Mouse (Mus musculus): Measurements from ENCODE around the gene Myo10.

The Myo10 gene

GRCm38 (mm10) chr15:25650371-25650770, 28.0 kb downstream of the Myo10 start:
- DNase-seq (ENCODE audit: low read depth in 2 of 2, low spot score in 2 of 2) = no peak

GRCm38 (mm10) chr15:25651820-25652219, 29.5 kb downstream of the Myo10 start:
- no peak for DNase-seq (ENCODE audit: low read depth in 2 of 2, low spot score in 2 of 2)

- DNase-seq (ENCODE audit: low read depth in 2 of 2, low spot score in 2 of 2) = no peak
Observed at GRCm38 (mm10) chr15:25652368-25652767, 30.0 kb downstream of the Myo10 start.

GRCm38 (mm10) chr15:25652933-25653332, 30.6 kb downstream of the Myo10 start:
- DNase-seq (ENCODE audit: low read depth in 2 of 2, low spot score in 2 of 2) = no peak

GRCm38 (mm10) chr15:25653680-25654079, 31.4 kb downstream of the Myo10 start:
- no peak for DNase-seq (ENCODE audit: low read depth in 2 of 2, low spot score in 2 of 2)

GRCm38 (mm10) chr15:25662833-25663519, 40.7 kb downstream of the Myo10 start:
- no peak for DNase-seq (ENCODE audit: low read depth in 2 of 2, low spot score in 2 of 2)

GRCm38 (mm10) chr15:25669283-25670247, 47.2 kb downstream of the Myo10 start:
- no peak for DNase-seq (ENCODE audit: low read depth in 2 of 2, low spot score in 2 of 2)

GRCm38 (mm10) chr15:25673231-25673980, 51.1 kb downstream of the Myo10 start:
- DNase-seq (ENCODE audit: low read depth in 2 of 2, low spot score in 2 of 2) = no peak

- DNase-seq (ENCODE audit: low read depth in 2 of 2, low spot score in 2 of 2) = no peak
Observed at GRCm38 (mm10) chr15:25674099-25674931, 52.0 kb downstream of the Myo10 start.

GRCm38 (mm10) chr15:25674932-25675250, 52.6 kb downstream of the Myo10 start:
- DNase-seq (ENCODE audit: low read depth in 2 of 2, low spot score in 2 of 2) = no peak

- no peak for DNase-seq (ENCODE audit: low read depth in 2 of 2, low spot score in 2 of 2)
Observed at GRCm38 (mm10) chr15:25675359-25675758, 53.0 kb downstream of the Myo10 start.

- DNase-seq (ENCODE audit: low read depth in 2 of 2, low spot score in 2 of 2) = no peak
Observed at GRCm38 (mm10) chr15:25676056-25676785, 53.9 kb downstream of the Myo10 start.

GRCm38 (mm10) chr15:25679081-25679480, 56.8 kb downstream of the Myo10 start:
- DNase-seq (ENCODE audit: low read depth in 2 of 2, low spot score in 2 of 2) = no peak

GRCm38 (mm10) chr15:25679616-25680015, 57.3 kb downstream of the Myo10 start:
- DNase-seq (ENCODE audit: low read depth in 2 of 2, low spot score in 2 of 2) = no peak

GRCm38 (mm10) chr15:25680269-25680818, 58.0 kb downstream of the Myo10 start:
- DNase-seq (ENCODE audit: low read depth in 2 of 2, low spot score in 2 of 2) = no peak

GRCm38 (mm10) chr15:25682953-25683507, 60.7 kb downstream of the Myo10 start:
- no peak for DNase-seq (ENCODE audit: low read depth in 2 of 2, low spot score in 2 of 2)

GRCm38 (mm10) chr15:25685186-25685585, 62.9 kb downstream of the Myo10 start:
- DNase-seq (ENCODE audit: low read depth in 2 of 2, low spot score in 2 of 2) = no peak

- no peak for DNase-seq (ENCODE audit: low read depth in 2 of 2, low spot score in 2 of 2)
Observed at GRCm38 (mm10) chr15:25688424-25689283, 66.3 kb downstream of the Myo10 start.

Measured in CD8-positive naive resting alpha-beta T cell, adult 2 months (primary cell).